Mouse (Mus musculus) c-Kit-negative CD71-positive TER-119-positive erythroid progenitor cells, embryonic 14.5 days (primary cell): ENCODE results near the gene Rai14.

Experiments
- DNase-seq: peaks from one replicate; pipeline ENCODE4 v3.0.0-alpha.2; 2013; ENCODE audit warnings: low read depth, low spot score

Rai14 gene

GRCm38 (mm10) chr15:10618276-10618675 lies 96.1 kb downstream of the Rai14 start:
- DNase-seq = no peak

GRCm38 (mm10) chr15:10616001-10616400 lies 98.4 kb downstream of the Rai14 start:
- no peak for DNase-seq

DNA sequence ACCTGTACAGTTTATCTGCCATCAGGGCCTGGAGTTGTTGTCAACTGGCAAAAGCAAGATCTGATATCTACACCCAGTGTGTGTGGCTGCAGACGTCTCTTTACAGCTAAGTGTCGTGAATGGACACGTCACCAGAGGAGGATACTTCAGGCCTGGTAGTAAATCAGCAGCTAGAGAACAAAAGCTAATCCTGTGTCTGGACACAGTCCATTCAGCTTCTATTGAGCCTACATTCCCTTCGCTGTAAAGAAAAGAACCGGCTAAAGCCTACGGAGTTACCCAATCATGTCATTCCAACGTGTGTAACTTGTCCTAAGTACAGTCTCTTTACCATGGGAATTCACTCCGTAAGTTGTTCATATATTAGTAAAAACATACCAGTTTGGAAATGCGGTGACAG lies 103.4 kb downstream of the Rai14 start:
- DNase-seq = no peak

- no peak for DNase-seq
Observed at GRCm38 (mm10) chr15:10609107-10609506, 105.3 kb downstream of the Rai14 start.

GRCm38 (mm10) chr15:10608508-10609098 lies 105.8 kb downstream of the Rai14 start:
- no peak for DNase-seq

DNA sequence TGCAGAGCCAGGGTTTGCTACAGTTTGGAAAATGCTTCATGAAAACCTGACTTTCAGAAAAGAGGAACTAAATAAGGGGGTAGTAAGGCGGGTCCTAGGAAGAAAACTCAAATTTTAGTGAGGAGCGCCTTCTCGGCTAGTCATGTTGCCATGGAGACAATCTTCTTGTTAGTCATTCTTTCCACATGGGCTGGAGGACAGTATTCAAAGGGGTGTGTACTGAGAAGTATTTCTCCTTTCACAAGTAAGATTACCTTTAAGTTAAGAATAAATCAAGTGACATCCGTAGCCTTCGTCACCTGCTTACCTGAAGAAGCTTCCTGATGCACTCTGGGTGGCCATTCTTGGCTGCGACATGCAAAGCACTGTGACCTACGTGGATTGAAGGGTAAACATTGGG lies 115.0 kb downstream of the Rai14 start:
- no peak for DNase-seq

DNA sequence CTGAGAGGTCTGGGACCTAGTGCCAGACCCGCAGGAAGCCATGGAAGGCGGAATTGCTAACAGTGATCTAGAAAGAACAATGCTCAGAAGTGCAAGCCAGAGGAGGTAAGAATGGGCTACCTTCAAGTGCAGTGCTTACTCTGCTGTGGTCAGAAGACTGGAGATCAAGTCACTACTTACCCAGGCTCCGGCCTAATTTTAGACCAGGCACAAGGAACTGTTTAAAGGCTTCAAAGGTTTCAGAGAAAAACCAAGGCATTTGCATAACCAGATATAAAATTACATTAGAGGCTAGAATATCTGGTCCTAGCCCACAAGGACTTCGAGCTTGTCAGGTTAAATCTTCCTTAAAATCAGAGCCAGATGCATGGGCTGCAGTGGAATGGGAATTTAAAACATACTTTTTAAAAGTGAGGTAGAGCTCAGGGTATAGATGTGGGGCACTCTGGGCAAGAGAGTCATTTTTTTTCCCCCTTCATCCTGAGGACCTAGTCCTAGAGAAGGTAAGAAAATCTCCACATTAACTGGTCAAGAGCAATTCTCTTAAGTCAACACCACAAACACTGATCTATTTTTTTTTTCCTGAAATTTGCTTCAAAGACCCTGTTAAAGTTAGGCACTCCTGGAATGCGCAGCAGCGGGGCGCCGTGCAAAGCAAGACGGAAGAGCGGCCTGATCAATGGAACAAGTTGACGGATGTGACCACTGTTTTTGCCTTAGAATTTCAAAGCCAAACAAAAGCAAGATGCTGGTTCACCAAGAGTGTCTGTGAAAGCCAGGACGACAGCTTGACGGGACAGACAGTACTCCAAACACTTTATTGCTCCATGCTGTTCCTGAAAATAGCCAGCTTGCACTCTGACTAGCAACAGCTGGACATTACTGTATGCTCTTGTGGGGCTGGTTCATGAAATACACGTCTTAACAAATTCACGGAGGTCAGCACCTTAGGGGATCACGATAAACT lies 115.9 kb downstream of the Rai14 start:
- no peak for DNase-seq

GRCm38 (mm10) chr15:10596871-10597270 lies 117.6 kb downstream of the Rai14 start:
- no peak for DNase-seq

GRCm38 (mm10) chr15:10595408-10595807 lies 119.0 kb downstream of the Rai14 start:
- DNase-seq = no peak

GRCm38 (mm10) chr15:10594910-10595309 lies 119.5 kb downstream of the Rai14 start:
- no peak for DNase-seq

DNA sequence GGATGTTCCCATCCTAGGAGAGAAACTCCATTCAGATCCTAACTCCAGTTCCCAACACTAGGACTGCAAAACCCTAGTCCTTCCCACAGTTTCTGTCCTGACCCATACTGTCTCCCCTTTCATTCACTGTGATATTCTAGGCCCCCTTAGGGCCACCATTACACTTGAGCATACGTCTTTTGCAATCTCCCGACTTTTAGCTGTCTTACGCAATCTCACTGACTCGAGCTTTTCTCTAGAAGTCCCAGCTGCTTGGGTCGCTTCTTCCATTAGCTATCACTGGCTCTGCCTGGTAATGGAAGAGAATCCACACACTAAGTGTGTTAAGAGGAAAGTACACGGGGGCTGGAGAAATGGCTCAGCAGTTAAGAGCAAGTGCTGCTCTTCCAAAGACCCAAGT lies 121.3 kb downstream of the Rai14 start:
- no peak for DNase-seq

DNA sequence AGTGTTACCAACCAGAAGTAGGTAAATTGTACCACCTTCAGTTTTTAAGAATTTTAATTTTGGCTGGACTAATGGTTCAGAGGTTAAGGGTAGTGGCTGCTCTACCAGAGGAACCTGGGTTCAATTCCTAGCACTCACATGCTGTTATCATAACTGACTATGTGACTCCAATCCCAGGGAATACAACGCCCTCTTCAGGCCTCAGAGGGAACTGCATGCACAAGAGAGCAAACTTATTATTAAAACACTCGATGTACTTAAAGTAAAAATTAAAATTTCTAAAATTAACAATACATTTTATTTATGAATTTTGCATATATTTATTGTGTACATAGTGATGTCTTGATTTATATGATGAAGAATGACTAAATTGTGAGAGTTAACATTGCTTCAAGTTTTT lies 127.9 kb downstream of the Rai14 start:
- no peak for DNase-seq

DNA sequence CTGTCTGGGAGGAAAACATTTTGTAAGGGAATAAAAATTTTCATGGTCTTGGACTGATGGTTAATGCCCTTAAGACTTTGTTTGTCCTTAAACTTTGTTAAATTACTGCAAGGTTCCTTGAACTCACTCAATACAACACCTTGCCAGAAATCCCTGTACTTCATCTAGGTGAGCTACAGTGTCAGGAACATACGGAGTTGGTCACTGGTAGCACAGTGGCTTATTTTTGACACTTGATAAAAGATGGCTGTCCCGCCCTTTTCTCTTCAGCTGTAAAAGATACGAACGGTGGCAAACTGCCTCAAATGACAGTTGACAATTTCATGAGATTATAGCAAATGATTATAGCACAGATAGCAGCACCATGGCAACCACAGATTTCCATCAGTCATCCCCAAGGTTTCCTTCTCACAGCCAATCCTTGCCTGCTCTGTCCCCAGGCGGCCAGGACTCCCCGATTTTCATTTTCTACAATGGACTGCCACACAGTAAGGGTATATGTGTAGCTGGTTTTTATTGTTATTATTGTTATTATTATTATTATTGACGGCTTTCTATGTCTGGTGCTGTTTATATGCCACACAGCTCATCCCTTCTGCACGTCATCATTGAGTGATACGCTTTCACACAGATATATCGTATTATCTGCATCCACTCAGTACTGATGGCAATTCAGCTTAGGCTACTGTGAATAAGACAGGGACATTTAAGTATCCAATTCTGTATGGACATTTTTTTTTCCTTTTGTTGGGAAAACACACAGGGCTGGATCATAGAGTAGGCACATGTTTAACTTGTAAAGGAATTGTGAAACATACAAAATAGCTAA lies 129.9 kb downstream of the Rai14 start:
- DNase-seq = no peak

DNA sequence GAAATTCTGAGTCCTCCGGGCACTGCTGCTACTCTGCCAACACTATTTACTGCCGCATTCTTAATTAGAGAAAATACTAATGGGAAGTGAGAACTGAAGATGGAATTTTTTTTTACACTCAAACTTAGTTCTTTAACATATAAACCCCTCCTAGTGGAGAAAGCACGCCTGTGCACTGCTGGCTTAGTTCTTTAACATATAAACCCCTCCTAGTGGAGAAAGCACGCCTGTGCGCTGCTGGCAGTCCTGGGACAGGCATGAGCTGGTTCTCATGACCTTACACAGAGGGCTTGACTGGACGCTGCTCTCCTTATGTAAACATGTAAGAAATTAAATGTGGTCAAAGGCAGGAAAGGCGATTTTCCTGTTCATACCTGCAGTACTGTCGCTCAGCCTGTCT lies 131.0 kb downstream of the Rai14 start:
- DNase-seq = no peak

- DNase-seq = no peak
Observed at GRCm38 (mm10) chr15:10579159-10579558, 135.3 kb downstream of the Rai14 start.

DNA sequence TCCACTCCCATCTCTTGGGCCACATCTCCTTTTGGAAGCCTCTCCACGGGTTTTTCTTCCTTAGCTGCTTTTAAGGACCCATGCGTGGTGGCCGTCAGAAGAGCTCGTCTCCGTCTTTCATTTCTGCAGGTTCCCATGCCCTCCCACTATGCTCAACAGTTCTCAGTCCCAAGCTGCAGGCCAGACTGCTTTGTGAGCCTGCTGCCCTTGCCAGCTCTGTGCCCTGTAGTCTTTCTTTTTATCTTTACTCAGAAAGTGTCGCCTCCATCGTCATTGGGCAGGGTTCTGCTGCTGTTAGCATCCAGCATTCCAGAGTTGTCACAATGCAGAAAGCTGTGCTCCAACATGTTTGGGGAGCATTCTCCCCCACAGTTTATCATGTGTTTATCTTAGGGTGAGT lies 147.9 kb downstream of the Rai14 start:
- no peak for DNase-seq

DNA sequence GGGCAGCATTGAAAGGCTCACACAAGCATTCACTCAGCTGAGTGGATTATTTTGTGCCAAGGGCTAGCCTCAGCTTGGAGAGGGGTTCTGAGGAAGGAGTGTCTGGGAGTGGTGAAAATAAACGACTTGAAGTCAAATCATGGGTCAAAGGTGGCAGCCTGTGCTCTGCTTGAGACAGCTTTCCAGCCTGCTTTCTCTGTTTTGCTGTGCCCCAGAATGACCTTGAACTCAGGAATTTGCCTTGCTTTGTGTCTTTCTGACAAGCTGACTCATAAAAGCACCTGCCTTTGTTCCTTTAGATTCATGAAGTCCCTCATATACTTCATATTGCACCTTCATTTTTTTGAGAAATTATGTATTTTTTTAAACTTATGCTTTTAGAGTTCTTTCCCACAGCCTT lies 150.2 kb downstream of the Rai14 start:
- no peak for DNase-seq

DNA sequence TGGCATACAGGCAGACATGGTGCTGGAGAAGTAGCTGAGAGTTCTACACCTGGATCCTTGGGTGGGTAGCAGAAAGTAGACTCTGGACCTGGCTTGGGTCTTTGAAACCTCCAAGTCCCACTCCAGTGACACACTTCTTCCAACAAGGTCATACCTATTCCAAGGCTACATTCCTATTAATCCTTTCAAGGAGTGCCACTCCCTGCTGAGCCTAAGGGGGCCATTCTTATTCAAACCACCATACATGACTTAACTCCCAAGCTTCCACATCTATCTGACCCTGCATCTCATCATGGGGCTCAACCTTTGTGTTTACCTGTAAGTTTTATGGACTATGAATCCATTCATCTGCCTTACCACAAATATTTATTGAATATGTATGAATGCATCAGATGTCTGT lies 152.1 kb downstream of the Rai14 start:
- no peak for DNase-seq

- DNase-seq = no peak
Observed at GRCm38 (mm10) chr15:10560005-10560404, 154.4 kb downstream of the Rai14 start.

GRCm38 (mm10) chr15:10558465-10558864 lies 156.0 kb downstream of the Rai14 start, which contains the start of gene Ttc23l:
Gene Ttc23l, minus strand, starts transcription at chr15:10558668.
- no peak for DNase-seq

DNA sequence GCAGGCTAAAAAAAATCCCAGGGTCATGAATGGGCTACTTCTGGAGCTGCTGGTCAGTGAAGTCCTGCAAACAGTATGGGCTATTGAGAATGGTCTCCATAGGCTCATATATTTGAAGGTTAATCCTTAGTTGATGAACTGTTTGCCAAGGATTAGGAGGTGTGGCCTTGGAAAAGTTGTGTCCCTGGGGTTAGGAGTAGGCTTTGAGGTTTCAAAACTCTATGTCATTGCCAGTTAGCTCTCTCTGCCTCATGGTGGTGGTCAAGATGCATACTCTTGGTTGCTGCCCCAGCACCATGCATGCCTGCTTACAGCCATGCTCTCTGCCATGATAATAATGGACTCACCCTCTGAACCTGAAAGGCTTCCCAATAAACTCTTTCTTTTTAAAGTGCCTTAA lies 160.1 kb downstream of the Rai14 start:
- no peak for DNase-seq
